Mouse (Mus musculus): Measurements from ENCODE around the gene Kcnj12.

DNA sequence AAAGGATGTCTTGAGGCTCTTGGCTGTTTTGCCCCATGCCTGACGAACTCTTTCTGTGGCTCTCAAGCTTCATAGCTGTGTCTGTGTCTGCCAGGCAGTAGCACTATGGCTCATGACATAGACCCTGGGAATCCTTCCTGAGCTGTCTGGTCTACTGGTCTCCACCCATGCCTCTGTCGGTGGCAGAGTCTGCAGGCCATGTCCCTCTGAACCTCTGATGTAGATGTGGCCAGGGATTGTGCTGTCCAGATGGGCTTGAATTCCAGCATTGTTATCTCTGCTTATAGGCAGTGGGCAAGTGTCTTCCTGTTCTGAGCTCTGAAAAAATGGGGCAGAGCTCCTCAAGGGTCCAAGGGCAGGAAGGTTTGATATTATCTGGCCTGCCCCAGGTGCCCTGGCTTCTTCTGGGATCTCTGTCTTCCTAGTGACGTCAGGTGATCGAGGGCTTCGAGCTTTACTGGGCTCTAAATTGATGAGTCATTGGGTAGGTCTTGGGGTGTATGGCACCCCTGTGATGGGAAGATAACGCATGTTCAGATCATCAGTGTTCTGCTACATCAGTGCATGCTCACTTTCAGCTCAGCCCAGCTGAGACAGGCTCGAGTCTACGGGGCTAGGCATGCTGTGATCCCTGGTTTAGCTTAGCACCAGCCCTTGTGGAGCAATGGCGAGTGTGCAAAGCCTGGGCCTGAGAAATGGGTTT, 44.9 kb downstream of the Kcnj12 start:
- TF ChIP-seq CTCF (IDR thresholded peaks at IDR 0.05) (no peak), POLR2A (IDR thresholded peaks at IDR 0.05; ENCODE audit: insufficient read depth, low read depth, low read length) (no peak), EP300 (IDR thresholded peaks at IDR 0.05; ENCODE audit: insufficient read depth, low read depth, low read length) (no peak)
